Mouse (Mus musculus): ENCODE measurements at regions not wholly inside any gene's neighbourhood (a gene's known extent, or its start where the extent isn't known, plus 50 kb on each side); places are given as distances from the start of the nearest gene placed in this dataset.
"Not testable (repeated sequence)": the region's sequence is repeated elsewhere in the genome, so short reads cannot be mapped to it uniquely, and the experiment has no call there.

GRCm38 (mm10) chr7:36210034-36210433 is 407.2 kb upstream of the Zfp507 start:
- no peaks in the 10 kb centered on the region for H3K36me3 ChIP-seq (replicated peaks; ENCODE audit: control insufficient read depth, insufficient read depth, low read depth, low read length)
- no peaks in the 10 kb centered on the region for H3K9me3 ChIP-seq (replicated peaks; ENCODE audit: control insufficient read depth, low read length)
- H3K27me3 ChIP-seq (ENCODE audit: control insufficient read depth, insufficient read depth, low read length): no peaks in the 10 kb centered on the region
- no peak for DNase-seq (ENCODE audit: low spot score)
- ATAC-seq (replicated peaks; ENCODE audit: insufficient number of reproducible peaks, low FRiP score, low TSS enrichment, low read depth): no peak
- H3K4me1 ChIP-seq (ENCODE audit: control insufficient read depth, insufficient read depth, low read length): no peaks in the 10 kb centered on the region
- no peak overlapping the region for H3K4me3 ChIP-seq (ENCODE audit: low read depth, low read length)
- H3K4me2 ChIP-seq (ENCODE audit: low read depth, low read length): no peak overlapping the region
- WGBS: 93% methylated on average over 4 of the region's 4 CpGs
- no peak overlapping the region for H3K9ac ChIP-seq (replicated peaks; ENCODE audit: low read length)
- H3K27ac ChIP-seq (replicated peaks; ENCODE audit: low read depth, low read length): no peak overlapping the region

GRCm38 (mm10) chr7:36207525-36208260 is 404.9 kb upstream of the Zfp507 start:
- Histone ChIP-seq H3K27ac (replicated peaks; ENCODE audit: low read depth, low read length) (no peak overlapping the region), H3K9me3 (replicated peaks; ENCODE audit: control insufficient read depth, low read length) (no peaks in the 10 kb centered on the region), H3K36me3 (replicated peaks; ENCODE audit: control insufficient read depth, insufficient read depth, low read depth, low read length) (no peaks in the 10 kb centered on the region), H3K27me3 (ENCODE audit: control insufficient read depth, insufficient read depth, low read length) (no peaks in the 10 kb centered on the region), H3K4me1 (ENCODE audit: control insufficient read depth, insufficient read depth, low read length) (no peaks in the 10 kb centered on the region), H3K4me2 (ENCODE audit: low read depth, low read length) (no peak overlapping the region), H3K4me3 (ENCODE audit: low read depth, low read length) (no peak overlapping the region), H3K9ac (replicated peaks; ENCODE audit: low read length) (no peak overlapping the region)
- WGBS: 88% methylated on average over 17 of the region's 17 CpGs
- DNase-seq (ENCODE audit: low spot score) (no peak), ATAC-seq (replicated peaks; ENCODE audit: insufficient number of reproducible peaks, low FRiP score, low TSS enrichment, low read depth) (no peak)

GRCm38 (mm10) chr7:36198091-36198700 is 395.4 kb upstream of the Zfp507 start:
- H3K9me3 ChIP-seq (replicated peaks; ENCODE audit: control insufficient read depth, low read length): no peaks in the 10 kb centered on the region
- no peak overlapping the region for H3K27ac ChIP-seq (replicated peaks; ENCODE audit: low read depth, low read length)
- no peaks in the 10 kb centered on the region for H3K36me3 ChIP-seq (replicated peaks; ENCODE audit: control insufficient read depth, insufficient read depth, low read depth, low read length)
- H3K27me3 ChIP-seq (ENCODE audit: control insufficient read depth, insufficient read depth, low read length): no peaks in the 10 kb centered on the region
- H3K4me2 ChIP-seq (ENCODE audit: low read depth, low read length): no peak overlapping the region
- no peaks in the 10 kb centered on the region for H3K4me1 ChIP-seq (ENCODE audit: control insufficient read depth, insufficient read depth, low read length)
- no peak overlapping the region for H3K9ac ChIP-seq (replicated peaks; ENCODE audit: low read length)
- DNase-seq (ENCODE audit: low spot score): no peak
- H3K4me3 ChIP-seq (ENCODE audit: low read depth, low read length): no peak overlapping the region
- no peak for ATAC-seq (replicated peaks; ENCODE audit: insufficient number of reproducible peaks, low FRiP score, low TSS enrichment, low read depth)
- WGBS: 91% methylated on average over 16 of the region's 16 CpGs

GRCm38 (mm10) chr7:36196154-36196720 is 393.4 kb upstream of the Zfp507 start:
- Histone ChIP-seq H3K27ac (replicated peaks; ENCODE audit: low read depth, low read length) (no peak overlapping the region), H3K36me3 (replicated peaks; ENCODE audit: control insufficient read depth, insufficient read depth, low read depth, low read length) (no peaks in the 10 kb centered on the region), H3K27me3 (ENCODE audit: control insufficient read depth, insufficient read depth, low read length) (no peaks in the 10 kb centered on the region), H3K4me2 (ENCODE audit: low read depth, low read length) (no peak overlapping the region), H3K4me3 (ENCODE audit: low read depth, low read length) (no peak overlapping the region), H3K4me1 (ENCODE audit: control insufficient read depth, insufficient read depth, low read length) (no peaks in the 10 kb centered on the region), H3K9ac (replicated peaks; ENCODE audit: low read length) (no peak overlapping the region), H3K9me3 (replicated peaks; ENCODE audit: control insufficient read depth, low read length) (no peaks in the 10 kb centered on the region)
- ATAC-seq (replicated peaks; ENCODE audit: insufficient number of reproducible peaks, low FRiP score, low TSS enrichment, low read depth) (no peak), DNase-seq (ENCODE audit: low spot score) (no peak)
- WGBS: 85% methylated on average over 18 of the region's 18 CpGs

- no peaks in the 10 kb centered on the region for H3K9me3 ChIP-seq (replicated peaks; ENCODE audit: control insufficient read depth, low read length)
- no peak overlapping the region for H3K27ac ChIP-seq (replicated peaks; ENCODE audit: low read depth, low read length)
- H3K4me2 ChIP-seq (ENCODE audit: low read depth, low read length): no peak overlapping the region
- ATAC-seq (replicated peaks; ENCODE audit: insufficient number of reproducible peaks, low FRiP score, low TSS enrichment, low read depth) (no peak), DNase-seq (ENCODE audit: low spot score) (no peak)
- 62% methylated on average over 8 of the region's 8 CpGs for WGBS
- H3K9ac ChIP-seq (replicated peaks; ENCODE audit: low read length): no peak overlapping the region
- no peaks in the 10 kb centered on the region for H3K36me3 ChIP-seq (replicated peaks; ENCODE audit: control insufficient read depth, insufficient read depth, low read depth, low read length)
- H3K4me3 ChIP-seq (ENCODE audit: low read depth, low read length): no peak overlapping the region
- H3K27me3 ChIP-seq (ENCODE audit: control insufficient read depth, insufficient read depth, low read length): no peaks in the 10 kb centered on the region
- H3K4me1 ChIP-seq (ENCODE audit: control insufficient read depth, insufficient read depth, low read length): no peaks in the 10 kb centered on the region
Measured at GRCm38 (mm10) chr7:36192645-36193044, 389.8 kb upstream of the Zfp507 start.

- Histone ChIP-seq H3K27me3 (ENCODE audit: control insufficient read depth, insufficient read depth, low read length) (no peaks in the 10 kb centered on the region), H3K4me1 (ENCODE audit: control insufficient read depth, insufficient read depth, low read length) (no peaks in the 10 kb centered on the region), H3K4me2 (ENCODE audit: low read depth, low read length) (no peak overlapping the region), H3K36me3 (replicated peaks; ENCODE audit: control insufficient read depth, insufficient read depth, low read depth, low read length) (no peaks in the 10 kb centered on the region), H3K27ac (replicated peaks; ENCODE audit: low read depth, low read length) (no peak overlapping the region), H3K9ac (replicated peaks; ENCODE audit: low read length) (no peak overlapping the region), H3K4me3 (ENCODE audit: low read depth, low read length) (no peak overlapping the region), H3K9me3 (replicated peaks; ENCODE audit: control insufficient read depth, low read length) (no peaks in the 10 kb centered on the region)
- DNase-seq (ENCODE audit: low spot score) (no peak), ATAC-seq (replicated peaks; ENCODE audit: insufficient number of reproducible peaks, low FRiP score, low TSS enrichment, low read depth) (no peak)
- WGBS: 75% methylated on average over 7 of the region's 7 CpGs
Measured at GRCm38 (mm10) chr7:36177947-36178346, 375.1 kb upstream of the Zfp507 start.

GRCm38 (mm10) chr7:36175296-36175695 is 372.5 kb upstream of the Zfp507 start:
- WGBS: 89% methylated on average over 4 of the region's 4 CpGs
- Histone ChIP-seq H3K9ac (replicated peaks; ENCODE audit: low read length) (no peak overlapping the region), H3K27me3 (ENCODE audit: control insufficient read depth, insufficient read depth, low read length) (no peaks in the 10 kb centered on the region), H3K9me3 (replicated peaks; ENCODE audit: control insufficient read depth, low read length) (no peaks in the 10 kb centered on the region), H3K4me1 (ENCODE audit: control insufficient read depth, insufficient read depth, low read length) (no peaks in the 10 kb centered on the region), H3K4me2 (ENCODE audit: low read depth, low read length) (no peak overlapping the region), H3K27ac (replicated peaks; ENCODE audit: low read depth, low read length) (no peak overlapping the region), H3K4me3 (ENCODE audit: low read depth, low read length) (no peak overlapping the region), H3K36me3 (replicated peaks; ENCODE audit: control insufficient read depth, insufficient read depth, low read depth, low read length) (no peaks in the 10 kb centered on the region)
- ATAC-seq (replicated peaks; ENCODE audit: insufficient number of reproducible peaks, low FRiP score, low TSS enrichment, low read depth) (no peak), DNase-seq (ENCODE audit: low spot score) (no peak)

- not testable (repeated sequence) for H3K4me1 ChIP-seq (ENCODE audit: control insufficient read depth, insufficient read depth, low read length); ATAC-seq (replicated peaks; ENCODE audit: insufficient number of reproducible peaks, low FRiP score, low TSS enrichment, low read depth); H3K27ac ChIP-seq (replicated peaks; ENCODE audit: low read depth, low read length); H3K9me3 ChIP-seq (replicated peaks; ENCODE audit: control insufficient read depth, low read length); H3K36me3 ChIP-seq (replicated peaks; ENCODE audit: control insufficient read depth, insufficient read depth, low read depth, low read length); H3K9ac ChIP-seq (replicated peaks; ENCODE audit: low read length); H3K27me3 ChIP-seq (ENCODE audit: control insufficient read depth, insufficient read depth, low read length); H3K4me3 ChIP-seq (ENCODE audit: low read depth, low read length); H3K4me2 ChIP-seq (ENCODE audit: low read depth, low read length); DNase-seq (ENCODE audit: low spot score)
- 51% methylated on average over 2 of the region's 2 CpGs for WGBS
Measured at GRCm38 (mm10) chr7:36172511-36172910, 369.7 kb upstream of the Zfp507 start.
